Mouse (Mus musculus): ENCODE measurements around the gene AW011738. TPM values are rescaled to one million over a fixed set of nuclear protein-coding genes. Genes with fewer than 3 reads are reported as not detected.
A peak's percentile ranks its signal among the peaks of the same experiment; 100 is the strongest.

Gene AW011738
- 3.1 and 4.4 TPM in 2 replicates for polyA plus RNA-seq (2015; fragmentation: Nextera tagmentation; extraction: Ambion mirVana)

DNA sequence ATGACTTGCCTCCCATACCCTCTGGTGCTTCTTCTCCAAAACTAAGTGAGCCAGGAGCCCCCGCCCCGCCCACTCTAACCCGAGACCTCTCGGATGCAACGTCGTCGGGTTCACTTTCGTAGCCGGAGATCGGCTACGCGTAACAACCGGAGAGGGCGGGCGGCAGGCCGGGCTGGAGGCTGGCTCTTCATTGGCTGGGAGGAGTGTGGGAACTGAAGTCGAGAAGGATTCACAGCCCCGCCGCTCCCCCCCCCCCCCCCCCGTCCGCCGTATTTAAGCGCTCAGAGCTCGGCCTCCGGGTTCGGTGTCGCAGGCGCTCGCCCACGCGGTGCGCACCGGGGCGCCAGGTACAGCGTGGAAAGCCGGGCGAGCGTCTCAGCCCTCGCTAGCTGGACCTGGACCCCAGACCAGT is at the start of gene AW011738:
Gene AW011738, plus strand, starts transcription at position 304 of the 412 bp plus-strand sequence.
- Histone ChIP-seq H3K4me3 (peak within 1 kb of the TSS; percentile 54), H3K9ac (peak within 1 kb of the TSS; percentile 47), H3K4me1 (peaks cover 26% of the 10 kb centered on the region), H3K27me3 (peaks cover 32% of the 10 kb centered on the region), H3K36me3 (no peaks in the 10 kb centered on the region), H3K4me2 (peak within 1 kb of the TSS; percentile 96), H3K9me3 (no peaks in the 10 kb centered on the region), H3K27ac (peak within 1 kb of the TSS; percentile 54)
- ATAC-seq (ENCODE audit: insufficient number of reproducible peaks, low FRiP score, low TSS enrichment, low read depth): peak; percentile 68; the same call in 1 of the 2 replicates
- under 1% methylated on average over 32 of the region's 39 CpGs for WGBS

GRCm38 (mm10) chr4:156154771-156155170 is 48.3 kb upstream of the AW011738 start:
- 95% methylated on average over 3 of the region's 3 CpGs for WGBS
- Histone ChIP-seq H3K27me3 (no peaks in the 10 kb centered on the region), H3K9ac (no peak overlapping the region), H3K27ac (no peak overlapping the region), H3K9me3 (0 out of 2 replicates have a peak, but pooled peaks cover 5% of the 10 kb centered on the region), H3K4me2 (no peak overlapping the region), H3K4me1 (no peaks in the 10 kb centered on the region), H3K4me3 (no peak overlapping the region), H3K36me3 (no peaks in the 10 kb centered on the region)
- ATAC-seq (ENCODE audit: insufficient number of reproducible peaks, low FRiP score, low TSS enrichment, low read depth): no peak

DNA sequence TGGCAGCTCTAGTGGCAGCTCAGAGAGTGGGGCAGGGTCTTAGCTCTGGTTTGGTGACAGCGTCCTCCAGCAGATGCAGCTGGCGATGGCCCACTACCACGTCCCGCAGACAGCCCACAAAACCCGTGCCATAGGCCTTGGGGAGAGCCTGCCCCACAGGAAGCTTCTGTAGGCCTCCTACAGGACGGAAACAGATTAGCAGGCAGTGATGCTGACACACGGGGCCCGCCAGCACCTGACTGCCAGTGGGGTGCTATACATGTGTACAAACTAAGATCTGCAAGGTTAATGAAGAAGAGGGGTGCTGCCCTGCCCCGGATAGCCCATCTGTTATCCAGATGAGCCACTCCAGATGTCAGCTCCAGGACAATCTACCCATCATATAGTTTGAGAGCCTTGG is 36.6 kb upstream of the AW011738 start:
- Histone ChIP-seq H3K4me3 (no peak overlapping the region), H3K4me1 (no peaks in the 10 kb centered on the region), H3K27me3 (no peaks in the 10 kb centered on the region), H3K27ac (no peak overlapping the region), H3K9me3 (no peaks in the 10 kb centered on the region), H3K9ac (no peak overlapping the region), H3K36me3 (peaks cover 86% of the 10 kb centered on the region), H3K4me2 (no peak overlapping the region)
- WGBS: 86% methylated on average over 9 of the region's 9 CpGs
- ATAC-seq (ENCODE audit: insufficient number of reproducible peaks, low FRiP score, low TSS enrichment, low read depth): no peak

- H3K4me2 ChIP-seq: no peak overlapping the region
- H3K9me3 ChIP-seq: no peaks in the 10 kb centered on the region
- ATAC-seq (ENCODE audit: insufficient number of reproducible peaks, low FRiP score, low TSS enrichment, low read depth): no peak
- peaks cover 93% of the 10 kb centered on the region for H3K36me3 ChIP-seq
- H3K27ac ChIP-seq: no peak overlapping the region
- 91% methylated on average over 8 of the region's 8 CpGs for WGBS
- H3K9ac ChIP-seq: no peak overlapping the region
- H3K4me1 ChIP-seq: no peaks in the 10 kb centered on the region
- H3K4me3 ChIP-seq: no peak overlapping the region
- no peaks in the 10 kb centered on the region for H3K27me3 ChIP-seq
Measured at GRCm38 (mm10) chr4:156168611-156169010, 34.5 kb upstream of the AW011738 start.

DNA sequence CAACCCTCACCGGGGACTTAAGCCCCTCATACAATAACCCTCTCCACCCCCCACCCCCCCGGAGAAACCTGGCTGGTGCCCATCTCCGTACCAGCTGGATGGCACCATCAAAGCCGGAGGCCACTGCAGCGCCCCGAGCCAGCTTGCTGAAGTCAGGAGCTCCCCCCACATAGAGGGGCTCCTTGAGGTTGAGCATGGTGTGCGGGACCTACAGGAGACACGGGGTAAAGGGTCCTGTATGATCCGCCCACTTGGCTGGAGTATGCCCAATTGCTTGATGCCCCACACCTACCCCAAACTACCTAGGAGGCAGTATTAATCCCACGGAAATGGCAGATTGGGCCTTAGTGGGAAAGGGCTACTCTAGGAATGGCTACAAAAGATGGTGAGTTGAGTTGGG is 34.0 kb upstream of the AW011738 start:
- Histone ChIP-seq H3K4me2 (no peak overlapping the region), H3K36me3 (peaks cover 95% of the 10 kb centered on the region), H3K4me1 (no peaks in the 10 kb centered on the region), H3K4me3 (no peak overlapping the region), H3K27me3 (no peaks in the 10 kb centered on the region), H3K9me3 (no peaks in the 10 kb centered on the region), H3K9ac (no peak overlapping the region), H3K27ac (no peak overlapping the region)
- no peak for ATAC-seq (ENCODE audit: insufficient number of reproducible peaks, low FRiP score, low TSS enrichment, low read depth)
- 96% methylated on average over 10 of the region's 10 CpGs for WGBS

- WGBS: 96% methylated on average over 11 of the region's 11 CpGs
- no peak for ATAC-seq (ENCODE audit: insufficient number of reproducible peaks, low FRiP score, low TSS enrichment, low read depth)
Measured at GRCm38 (mm10) chr4:156171828-156172227, 31.3 kb upstream of the AW011738 start.

DNA sequence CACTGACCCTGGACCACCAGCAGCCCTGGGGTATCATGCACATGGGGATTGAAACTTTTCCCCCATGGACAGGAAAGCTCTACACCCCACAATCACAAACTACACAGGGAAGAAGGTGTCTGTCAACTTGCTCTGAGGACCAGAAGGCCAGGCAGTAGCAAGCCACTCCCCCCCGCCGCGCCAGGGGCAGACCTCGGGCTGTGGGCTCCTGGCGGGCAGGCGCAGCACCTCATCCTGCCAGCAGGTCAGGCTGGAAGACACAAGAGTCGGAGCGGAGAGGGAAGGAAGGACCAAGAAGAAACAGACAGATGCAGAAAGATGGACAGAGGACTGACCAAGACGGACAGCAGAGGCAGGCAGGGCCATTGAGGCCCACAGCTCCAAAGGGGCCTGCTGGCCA is 25.5 kb upstream of the AW011738 start:
- H3K4me1 ChIP-seq: no peaks in the 10 kb centered on the region
- H3K4me3 ChIP-seq: no peak overlapping the region
- H3K27ac ChIP-seq: no peak overlapping the region
- H3K9ac ChIP-seq: no peak overlapping the region
- H3K4me2 ChIP-seq: no peak overlapping the region
- no peak for ATAC-seq (ENCODE audit: insufficient number of reproducible peaks, low FRiP score, low TSS enrichment, low read depth)
- WGBS: 91% methylated on average over 9 of the region's 9 CpGs
- H3K36me3 ChIP-seq: peaks cover 92% of the 10 kb centered on the region
- no peaks in the 10 kb centered on the region for H3K27me3 ChIP-seq
- H3K9me3 ChIP-seq: no peaks in the 10 kb centered on the region

More at GRCm38 (mm10) chr4:156171828-156172227, 31.3 kb upstream of the AW011738 start:
- H3K4me3 ChIP-seq: no peak overlapping the region
- no peaks in the 10 kb centered on the region for H3K4me1 ChIP-seq
- H3K9ac ChIP-seq: no peak overlapping the region
- peaks cover 98% of the 10 kb centered on the region for H3K36me3 ChIP-seq
- no peak overlapping the region for H3K27ac ChIP-seq
- H3K4me2 ChIP-seq: no peak overlapping the region
- H3K9me3 ChIP-seq: no peaks in the 10 kb centered on the region
- H3K27me3 ChIP-seq: no peaks in the 10 kb centered on the region

DNA sequence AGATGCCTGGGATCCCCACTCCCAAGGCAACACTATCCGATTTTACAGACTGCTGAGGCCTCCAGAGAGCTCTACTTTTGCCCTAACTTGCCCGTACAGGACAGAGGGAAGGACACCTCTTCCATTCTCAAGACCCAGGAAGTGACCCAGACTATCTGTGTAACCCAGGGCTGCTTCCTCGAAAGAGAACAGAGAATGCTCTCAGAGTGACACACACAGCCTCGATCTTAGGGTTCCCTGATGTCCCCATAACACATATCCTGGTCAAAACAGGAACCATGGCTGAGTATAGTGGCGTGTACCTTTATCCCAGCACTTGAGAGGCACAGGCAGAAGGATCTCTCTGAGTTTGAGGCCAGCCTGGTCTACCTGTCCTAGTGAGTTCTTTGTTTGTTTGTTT is 19.4 kb upstream of the AW011738 start:
- H3K27ac ChIP-seq: no peak overlapping the region
- H3K36me3 ChIP-seq: peaks cover 46% of the 10 kb centered on the region
- no peak overlapping the region for H3K4me2 ChIP-seq
- peaks cover 36% of the 10 kb centered on the region for H3K4me1 ChIP-seq
- no peaks in the 10 kb centered on the region for H3K9me3 ChIP-seq
- WGBS: 80% methylated on average over 5 of the region's 5 CpGs
- no peak overlapping the region for H3K4me3 ChIP-seq
- H3K27me3 ChIP-seq: no peaks in the 10 kb centered on the region
- no peak for ATAC-seq (ENCODE audit: insufficient number of reproducible peaks, low FRiP score, low TSS enrichment, low read depth)
- H3K9ac ChIP-seq: no peak overlapping the region

- Histone ChIP-seq H3K27ac (no peak overlapping the region), H3K27me3 (no peaks in the 10 kb centered on the region), H3K9me3 (no peaks in the 10 kb centered on the region), H3K4me2 (no peak overlapping the region), H3K9ac (no peak overlapping the region), H3K4me3 (no peak overlapping the region), H3K4me1 (peaks cover 43% of the 10 kb centered on the region), H3K36me3 (peaks cover 39% of the 10 kb centered on the region)
- WGBS: 85% methylated on average over 7 of the region's 7 CpGs
- ATAC-seq (ENCODE audit: insufficient number of reproducible peaks, low FRiP score, low TSS enrichment, low read depth): no peak
Measured at GRCm38 (mm10) chr4:156184291-156184954, 18.7 kb upstream of the AW011738 start.

GRCm38 (mm10) chr4:156185456-156185949 is 17.6 kb upstream of the AW011738 start:
- H3K9me3 ChIP-seq: no peaks in the 10 kb centered on the region
- WGBS: 83% methylated on average over 13 of the region's 13 CpGs
- peak overlapping the region; percentile 43 for H3K4me2 ChIP-seq
- peak overlapping the region; percentile 29; the same call in 1 of the 2 replicates for H3K4me3 ChIP-seq
- H3K36me3 ChIP-seq: peaks cover 28% of the 10 kb centered on the region; the same call in 1 of the 2 replicates
- ATAC-seq (ENCODE audit: insufficient number of reproducible peaks, low FRiP score, low TSS enrichment, low read depth): no peak
- no peak overlapping the region for H3K27ac ChIP-seq
- H3K4me1 ChIP-seq: peaks cover 48% of the 10 kb centered on the region
- H3K9ac ChIP-seq: no peak overlapping the region
- H3K27me3 ChIP-seq: no peaks in the 10 kb centered on the region

DNA sequence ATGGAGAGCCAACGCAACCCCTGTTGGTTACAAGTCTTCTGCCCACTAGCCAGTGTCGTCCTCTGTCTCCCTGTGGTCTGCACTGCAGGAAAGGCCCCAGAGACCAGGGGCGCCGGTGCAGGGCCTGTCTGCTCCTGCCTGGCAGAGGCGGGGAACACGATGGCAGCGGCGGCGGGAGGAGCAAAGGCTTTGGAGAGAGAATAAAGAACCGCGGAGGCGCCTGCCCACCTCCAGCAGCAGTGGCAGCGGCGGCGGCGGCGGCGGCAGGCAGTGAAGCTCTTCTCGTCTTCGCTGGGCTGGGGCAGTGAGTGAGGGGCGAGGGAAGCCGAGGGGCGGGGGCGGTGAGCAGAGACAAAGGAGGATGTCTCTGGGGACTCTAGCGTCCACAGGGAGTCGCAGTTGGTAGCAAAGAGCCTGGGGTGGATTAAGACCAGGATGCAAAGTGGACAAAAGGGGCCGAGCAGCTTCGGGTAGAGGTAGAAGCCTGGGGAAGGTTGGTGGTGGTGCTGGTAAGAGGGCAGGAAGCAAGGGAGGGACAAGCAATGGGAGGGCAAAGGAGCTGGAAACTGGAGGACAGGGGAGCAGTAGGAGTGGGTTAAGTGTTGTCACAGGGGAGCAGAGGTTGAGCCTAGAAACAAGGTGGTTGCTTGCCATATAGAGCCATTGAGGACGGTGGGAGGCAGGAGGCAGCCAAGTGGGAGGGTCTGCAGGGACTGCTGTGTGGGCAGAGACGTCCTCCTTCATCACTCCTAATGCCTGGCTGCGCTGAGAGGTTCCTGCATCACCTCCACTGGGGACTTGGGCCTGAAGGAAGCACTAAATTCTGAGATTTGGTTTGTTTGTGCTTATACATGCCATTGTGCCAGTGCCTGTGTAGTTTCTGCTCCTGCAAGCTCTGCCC is 16.9 kb upstream of the AW011738 start:
- peaks cover 50% of the 10 kb centered on the region for H3K4me1 ChIP-seq
- ATAC-seq (ENCODE audit: insufficient number of reproducible peaks, low FRiP score, low TSS enrichment, low read depth): no peak

More for the DNA sequence above, 16.9 kb upstream of the AW011738 start:
- Histone ChIP-seq H3K9ac (0 out of 2 replicates have a peak overlapping the region, but pooled peaks have one; percentile 17), H3K27me3 (no peaks in the 10 kb centered on the region), H3K4me2 (peak overlapping the region; percentile 43), H3K36me3 (peaks cover 34% of the 10 kb centered on the region), H3K27ac (no peak overlapping the region), H3K4me3 (peak overlapping the region; percentile 29), H3K9me3 (no peaks in the 10 kb centered on the region)
- WGBS: 18% methylated on average over 31 of the region's 31 CpGs
